Mouse (Mus musculus) neural tube, embryonic 10.5 days (tissue): ENCODE measurements around the gene Ntpcr.

Source experiments
- DNase-seq: peaks from one replicate; pipeline ENCODE4 v3.0.0-alpha.2; 2017; ENCODE audit warnings: low spot score; ENCODE audit errors: extremely low spot score

The Ntpcr gene

DNA sequence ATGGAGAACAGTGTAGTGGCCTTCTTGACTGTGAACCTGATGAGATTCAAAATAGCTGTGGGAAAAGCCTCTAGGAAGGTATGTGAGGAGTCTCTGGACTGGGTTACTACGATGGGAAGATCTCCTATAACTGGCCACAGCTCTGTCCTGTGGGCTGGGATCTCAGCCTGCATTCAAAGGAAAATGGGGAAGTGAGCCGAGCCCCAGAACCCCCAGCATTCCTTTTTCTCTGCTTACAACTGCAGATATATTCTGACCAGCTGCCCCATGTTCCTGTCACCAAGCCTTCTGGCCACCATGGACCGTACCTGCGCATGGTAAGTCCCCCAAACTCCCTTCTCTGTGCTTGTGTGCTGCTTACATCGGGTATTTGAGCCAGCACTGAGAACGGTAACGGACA lies at the start of gene Ntpcr:
Ntpcr (plus strand) TSS at position 218 of the 400 bp plus-strand sequence.
- DNase-seq: no peak

DNA sequence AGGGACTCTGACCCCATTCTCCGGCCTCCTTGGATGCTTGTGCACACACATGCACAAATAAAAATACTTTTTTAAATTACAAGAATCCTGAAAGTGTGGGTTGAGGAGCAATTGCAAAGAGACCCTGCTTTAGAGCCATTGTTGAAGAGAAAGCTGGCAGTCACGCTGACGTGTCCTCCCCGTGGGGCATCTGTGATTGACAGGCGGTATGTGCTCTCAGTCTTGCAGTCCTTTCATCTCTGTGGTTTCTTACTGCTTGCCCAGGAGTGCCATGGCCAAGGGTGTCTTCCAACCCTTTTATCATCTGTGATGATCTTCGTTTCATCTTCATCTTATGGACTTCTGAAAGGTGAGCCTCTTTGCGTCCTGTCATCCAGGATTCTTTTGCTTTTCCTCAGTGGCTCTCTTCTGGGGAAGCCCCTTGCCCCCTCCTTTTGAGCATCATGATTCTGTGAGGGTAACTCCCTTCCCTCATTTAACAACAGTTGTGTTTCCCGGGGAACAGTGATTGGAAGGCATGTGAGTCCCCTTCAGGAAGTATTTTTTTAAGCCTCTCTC lies 48.8 kb upstream of the Ntpcr start:
- no peak for DNase-seq

DNA sequence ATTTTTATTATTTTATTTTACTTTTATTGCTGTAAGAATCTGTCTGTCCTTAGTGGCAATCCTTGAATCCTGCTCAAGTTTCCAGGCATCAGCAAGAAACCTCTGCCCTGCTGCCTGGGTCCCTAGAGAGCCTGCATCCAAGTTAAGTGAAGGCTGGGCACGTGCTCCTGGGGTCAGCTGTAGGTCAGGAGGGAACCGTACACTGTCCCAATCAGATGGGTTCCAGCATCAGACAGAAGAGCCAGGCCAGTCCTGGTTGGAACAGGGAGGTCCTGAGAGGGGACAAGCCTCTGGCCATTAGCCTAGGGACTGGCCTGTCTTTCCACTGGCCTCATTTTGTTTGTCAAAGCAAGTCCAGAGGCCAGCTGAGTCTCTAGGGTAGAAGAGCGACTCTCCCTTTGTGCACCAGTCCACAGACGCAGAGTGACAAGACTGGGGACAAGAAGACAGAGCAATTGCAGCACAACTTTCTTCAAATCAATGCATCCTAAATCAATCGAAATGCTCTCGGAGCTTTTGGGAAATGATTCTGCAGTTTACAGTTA lies 44.5 kb upstream of the Ntpcr start:
- DNase-seq: no peak

DNA sequence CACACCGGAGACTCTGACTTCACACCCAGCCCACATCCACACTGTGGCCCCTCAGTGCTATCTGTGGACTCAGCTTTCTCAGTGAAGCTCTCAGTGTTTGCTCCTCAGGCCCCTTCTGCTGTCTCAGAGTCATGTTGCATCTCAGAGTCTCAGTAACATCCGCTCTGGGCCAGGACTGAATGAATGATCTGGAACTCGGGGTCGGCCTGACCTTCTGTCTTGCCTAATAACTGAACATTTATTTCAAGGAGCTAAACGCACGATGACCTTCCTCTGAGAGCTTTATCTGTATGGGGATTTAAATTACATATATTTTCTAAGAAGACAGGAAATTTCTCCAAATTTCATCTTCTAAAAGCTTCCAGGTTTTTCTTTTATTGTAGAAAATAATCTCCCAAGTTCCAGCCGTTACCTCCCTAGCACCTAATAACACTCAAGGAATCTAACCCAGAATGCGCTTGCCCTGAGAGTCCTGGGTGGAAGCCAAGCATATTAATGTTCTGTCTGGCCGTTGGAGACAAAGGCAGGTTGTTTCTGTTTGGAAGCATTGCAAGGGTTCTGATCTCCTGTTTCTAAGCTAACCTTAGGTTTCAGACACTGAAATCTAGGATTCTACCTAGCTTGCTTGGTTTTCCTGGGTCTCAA lies 43.4 kb upstream of the Ntpcr start:
- no peak for DNase-seq

DNA sequence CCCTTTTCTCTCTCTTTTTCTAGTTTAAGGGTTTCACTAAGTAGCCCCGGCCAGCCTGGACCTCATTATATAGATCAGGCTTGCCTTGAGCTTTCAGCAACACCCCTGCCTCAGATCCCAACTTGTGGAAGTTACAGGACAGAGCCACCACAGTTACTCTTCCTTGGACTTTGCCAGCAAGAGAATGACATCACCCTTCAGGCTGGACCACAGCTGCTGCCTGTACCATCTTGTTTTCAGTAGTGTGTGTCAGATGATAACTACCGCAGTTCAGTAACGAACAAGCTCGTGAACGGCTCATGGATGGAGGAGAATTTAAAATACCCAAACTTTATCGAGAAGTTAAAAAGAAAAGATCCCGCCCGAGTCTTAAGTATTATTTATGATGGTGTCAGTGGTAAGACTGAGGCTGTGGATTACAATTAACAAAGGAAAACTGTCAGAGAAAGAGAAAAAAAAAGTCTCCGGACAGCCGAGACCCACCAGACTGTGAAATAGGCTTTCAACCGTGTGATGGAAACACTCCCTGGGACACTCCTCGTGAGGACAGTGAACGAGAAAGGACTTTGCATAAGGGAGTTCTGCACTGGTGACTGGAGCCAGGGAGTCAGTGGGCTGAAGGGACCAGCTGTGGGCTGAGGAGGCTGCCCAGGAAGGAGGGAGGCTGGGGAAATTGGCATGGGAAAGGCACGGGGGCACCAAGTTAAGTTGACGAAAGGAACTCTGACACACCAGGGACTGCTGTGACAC lies 39.4 kb upstream of the Ntpcr start:
- DNase-seq: no peak

DNA sequence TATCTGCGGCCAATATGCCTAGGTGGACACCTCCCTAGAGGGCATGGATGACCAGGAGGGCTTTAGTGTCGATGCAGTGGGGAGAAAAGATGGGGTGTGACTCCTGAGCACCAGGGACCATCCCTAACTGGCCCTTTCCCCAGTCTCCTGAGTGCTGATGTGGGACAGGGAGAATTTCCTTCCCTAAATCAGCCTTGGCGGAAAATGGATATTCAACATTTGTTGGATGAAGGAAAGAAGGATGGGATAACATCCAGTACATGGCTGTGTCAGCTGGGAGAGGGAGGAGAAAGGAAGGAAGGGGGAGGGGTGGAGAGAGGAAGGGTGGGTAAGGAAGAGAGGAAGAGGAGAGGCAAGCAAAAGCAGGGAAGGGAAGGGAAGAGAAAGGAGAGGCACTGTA lies 38.8 kb upstream of the Ntpcr start:
- no peak for DNase-seq

DNA sequence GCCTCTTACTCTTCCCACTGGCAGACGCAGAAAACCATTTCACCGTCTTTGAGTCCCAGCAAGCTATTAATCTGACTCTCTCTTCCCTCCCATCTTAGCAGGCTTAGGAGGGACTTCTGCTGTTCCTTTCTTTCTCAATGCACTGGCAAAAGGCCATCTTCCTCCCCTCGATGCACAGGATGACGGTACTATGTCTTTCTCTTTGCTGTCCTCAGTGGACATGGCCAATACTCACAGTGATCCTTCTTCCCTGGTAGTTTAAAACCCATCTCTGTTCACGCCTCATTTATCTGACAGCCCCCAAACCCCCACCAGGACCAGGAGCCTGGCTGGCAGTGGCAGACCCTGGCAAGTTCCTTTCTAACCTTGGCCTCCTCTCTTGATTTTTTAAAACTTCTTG lies 37.3 kb upstream of the Ntpcr start:
- no peak for DNase-seq

DNA sequence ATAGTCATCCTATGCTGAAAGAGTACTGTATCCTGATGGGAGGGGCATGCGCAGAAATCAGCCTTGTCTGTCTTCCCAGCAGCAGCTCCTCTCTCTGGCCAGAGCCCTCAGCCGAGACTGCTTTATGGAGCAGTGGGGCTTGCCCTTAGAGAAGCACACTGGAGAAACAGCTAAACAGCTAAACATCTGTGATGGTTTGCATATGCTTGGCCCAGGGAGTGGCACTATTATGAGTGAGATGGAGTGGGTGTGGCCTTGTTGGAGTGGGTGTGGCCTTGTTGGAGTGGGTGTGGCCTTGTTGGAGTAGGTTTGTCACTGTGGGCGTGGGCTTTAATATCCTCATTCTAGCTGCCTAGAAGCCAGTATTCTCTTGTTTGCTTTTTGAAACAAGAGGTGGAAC lies 36.6 kb upstream of the Ntpcr start:
- no peak for DNase-seq

DNA sequence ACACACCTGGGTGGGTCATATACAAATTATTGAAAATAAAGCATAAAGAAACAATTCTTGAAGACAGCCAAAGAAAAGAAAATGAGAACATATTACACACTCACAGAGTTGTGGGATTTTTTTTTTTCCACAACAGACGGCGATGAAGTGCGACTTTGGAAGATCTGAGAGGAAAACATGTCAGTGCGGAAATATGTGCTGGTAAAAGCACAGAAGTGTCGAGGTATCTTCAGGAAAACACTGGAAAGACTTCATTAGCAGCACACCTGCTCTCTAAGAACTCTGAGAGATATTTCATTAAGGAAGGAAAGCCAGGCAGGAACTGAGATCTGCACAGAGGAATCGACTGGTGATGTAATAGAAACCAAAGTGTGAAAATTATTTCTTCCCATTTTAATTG lies 33.8 kb upstream of the Ntpcr start:
- DNase-seq: no peak

DNA sequence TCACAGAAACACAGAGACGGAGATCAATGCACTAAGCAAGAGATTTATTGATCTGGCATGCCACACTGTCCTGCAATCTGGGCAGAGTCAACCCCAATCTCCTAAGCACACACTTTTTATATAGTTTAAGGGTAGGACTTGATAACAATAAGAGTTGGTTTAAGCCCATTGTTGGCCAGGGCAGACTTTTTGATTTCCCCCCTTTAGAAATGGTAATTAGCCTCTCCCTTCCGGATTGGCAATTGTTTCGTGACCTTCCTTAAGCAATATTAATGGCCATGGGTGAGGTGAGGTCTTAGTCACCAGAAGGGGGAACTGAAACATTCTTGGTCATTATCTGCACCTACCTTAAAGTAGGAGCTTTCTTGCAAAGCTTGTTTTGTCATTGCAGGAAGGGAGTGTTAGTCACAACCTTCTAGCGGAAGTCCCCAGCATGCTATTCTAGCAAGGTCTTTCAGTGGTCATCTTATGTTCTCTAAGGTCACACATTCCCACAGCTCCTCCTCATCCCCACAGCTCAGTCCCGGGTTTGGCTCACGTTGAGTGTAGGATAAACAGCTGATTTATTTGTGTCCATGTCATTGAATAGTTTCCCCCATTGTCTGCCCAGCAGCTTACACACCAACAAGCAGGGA lies 30.3 kb upstream of the Ntpcr start:
- no peak for DNase-seq

DNA sequence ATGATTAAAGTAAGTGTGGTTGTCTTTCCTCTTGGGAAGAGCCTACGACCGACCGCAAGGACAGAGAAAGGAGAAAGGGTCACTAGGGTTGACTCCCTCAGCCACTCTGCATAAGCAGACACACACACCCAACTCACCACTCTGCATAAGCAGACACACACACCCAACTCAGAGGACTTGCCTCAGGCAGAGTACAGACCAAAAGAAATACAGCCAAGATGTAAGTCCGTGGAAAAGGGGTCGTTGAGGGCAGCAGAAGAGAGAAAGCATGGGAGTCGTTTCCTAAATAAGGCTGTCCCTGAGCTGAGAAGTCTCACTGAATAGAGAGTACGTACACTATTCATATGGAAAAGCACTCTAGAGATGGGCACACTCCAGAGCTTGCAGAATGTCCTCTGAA lies 29.4 kb upstream of the Ntpcr start:
- no peak for DNase-seq

DNA sequence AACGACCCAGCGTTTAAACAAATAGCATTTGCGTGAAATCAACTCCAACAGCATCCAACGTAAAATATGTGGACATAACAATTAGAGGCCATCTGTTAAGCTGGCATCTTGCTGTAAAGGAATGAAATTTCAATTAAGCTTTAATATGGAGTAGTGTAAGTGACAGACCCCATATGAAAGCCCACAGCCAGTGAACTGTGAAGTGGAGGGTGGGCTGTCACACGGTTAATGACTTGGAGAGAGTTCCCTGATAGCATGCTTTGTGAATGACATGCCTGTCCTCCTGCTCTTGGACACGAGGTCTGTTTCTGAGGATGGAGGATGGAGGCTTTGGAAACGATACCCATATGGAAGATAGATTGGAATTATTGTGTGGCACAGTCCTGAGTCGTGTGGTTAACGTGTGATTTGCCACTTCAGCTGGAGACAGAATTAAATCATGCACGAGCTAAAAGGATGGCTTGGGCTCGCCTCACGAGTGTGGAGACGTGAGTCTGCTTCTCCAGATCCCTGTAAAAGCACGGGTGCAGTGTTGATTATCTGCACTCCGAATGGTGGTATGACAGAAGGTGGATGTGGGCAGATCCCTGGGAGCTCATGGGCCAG lies 26.8 kb upstream of the Ntpcr start:
- no peak for DNase-seq

DNA sequence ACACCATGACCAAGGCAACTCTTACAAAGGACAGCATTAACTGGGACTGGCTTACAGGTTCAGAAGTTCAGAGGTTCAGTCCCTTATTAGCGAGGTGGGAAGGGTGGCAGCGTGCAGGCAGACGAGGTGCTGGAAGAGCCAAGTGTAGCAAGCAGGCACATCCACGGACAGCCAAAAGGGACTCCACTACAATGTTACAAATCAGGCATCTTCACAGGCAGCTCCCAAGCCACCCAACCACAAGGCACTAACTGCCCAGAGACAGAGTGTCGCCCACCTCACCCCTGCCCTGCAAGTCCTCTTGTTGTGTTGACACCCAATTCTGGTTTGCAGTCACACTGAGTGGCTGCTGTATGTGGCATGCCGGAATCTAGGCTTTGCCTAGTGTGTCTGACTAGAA lies 25.3 kb upstream of the Ntpcr start:
- DNase-seq: no peak

DNA sequence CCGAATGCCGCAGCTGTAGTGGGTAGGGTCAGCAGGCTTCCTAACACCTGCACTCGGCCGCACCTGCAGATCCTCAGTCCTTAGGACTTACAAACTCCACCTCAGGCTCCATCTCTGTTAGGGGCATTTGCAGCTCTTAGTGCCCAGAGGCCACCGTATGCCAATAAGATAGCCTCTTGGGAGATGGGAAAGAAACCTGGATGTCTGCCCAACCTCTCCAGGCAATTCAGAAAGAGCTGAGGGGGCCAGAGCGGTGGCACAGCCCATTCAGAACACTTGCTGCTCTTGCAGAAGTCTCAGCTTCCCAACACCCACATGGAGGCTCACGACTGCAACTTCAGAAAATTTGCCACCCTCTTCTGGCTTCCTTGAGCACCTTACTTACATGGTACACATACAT lies 23.9 kb upstream of the Ntpcr start:
- no peak for DNase-seq

DNA sequence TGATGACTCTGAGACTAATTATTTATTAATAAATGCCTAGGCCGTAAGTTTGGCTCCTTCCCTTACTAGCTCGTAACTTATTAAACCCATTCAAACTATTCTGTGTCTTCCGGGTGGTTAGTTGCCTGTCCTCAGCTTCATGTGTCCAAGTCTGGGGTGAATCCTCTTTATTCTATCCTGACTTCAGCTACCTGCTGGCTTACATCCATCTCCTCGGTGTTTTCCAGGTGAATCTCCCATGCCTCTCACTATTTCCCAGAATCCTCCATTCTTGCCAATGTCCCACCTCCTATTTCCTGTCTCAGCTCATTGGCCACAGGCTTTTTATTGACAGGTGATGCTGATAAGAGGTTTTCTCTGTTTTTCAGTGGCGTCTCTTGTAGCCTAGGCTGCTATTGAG lies 20.6 kb upstream of the Ntpcr start:
- no peak for DNase-seq

DNA sequence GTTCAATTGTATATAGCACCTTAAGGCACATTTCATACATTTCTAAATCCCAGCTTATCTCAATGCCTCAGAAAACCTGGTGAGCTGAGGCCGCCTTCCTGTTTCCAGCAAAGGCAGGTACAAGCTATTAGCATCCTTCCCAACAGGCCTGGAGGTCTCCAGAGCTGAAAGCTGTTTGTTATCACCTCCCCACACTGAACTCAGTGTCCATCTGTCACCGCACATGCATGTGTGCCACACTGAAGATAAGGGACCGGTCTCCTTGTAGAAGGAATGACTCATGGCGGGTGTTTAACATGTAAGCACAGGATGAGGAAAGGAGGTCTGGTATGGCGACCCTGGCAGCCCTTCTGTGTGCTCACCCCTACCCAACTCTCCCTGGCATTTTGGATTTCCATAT lies 18.2 kb upstream of the Ntpcr start:
- DNase-seq: no peak

DNA sequence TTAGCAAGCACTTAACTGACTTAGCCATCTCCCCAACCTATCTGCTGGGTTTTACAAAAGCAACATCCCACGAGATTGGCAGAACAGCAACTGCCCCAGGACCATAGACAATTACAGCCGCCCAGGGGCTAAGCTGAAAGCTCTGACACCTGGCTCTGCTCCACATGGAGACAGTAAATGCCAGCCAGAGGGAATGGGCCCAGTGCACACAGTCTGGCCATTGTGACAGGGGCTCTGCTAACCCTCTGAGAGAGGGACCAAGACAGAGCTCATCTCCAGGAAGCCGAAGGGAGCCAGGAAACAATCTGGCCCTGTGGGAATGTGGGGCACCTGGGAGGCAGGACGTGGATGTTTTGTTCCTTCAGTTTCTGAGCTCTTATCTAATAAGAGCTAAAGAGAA lies 13.6 kb upstream of the Ntpcr start:
- no peak for DNase-seq

DNA sequence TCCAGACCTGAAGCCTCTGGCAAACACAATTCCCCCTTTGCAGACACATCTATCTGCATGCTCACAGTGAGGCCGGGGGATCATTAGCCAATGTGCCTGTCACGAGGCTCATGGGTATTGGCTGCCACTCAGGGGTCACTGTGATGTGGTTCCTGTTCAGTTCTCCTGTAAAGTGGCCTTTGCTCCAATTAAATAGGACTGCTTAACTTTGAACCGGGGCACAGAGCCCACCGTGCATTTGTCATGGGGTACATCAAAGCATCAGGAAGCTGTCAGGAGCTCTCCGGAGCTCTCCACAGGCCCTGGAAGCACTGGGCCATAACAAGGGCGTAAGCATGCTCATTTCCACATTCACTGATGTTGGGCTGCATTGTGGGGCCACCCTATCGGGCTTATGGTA lies 13.2 kb upstream of the Ntpcr start:
- DNase-seq: no peak

DNA sequence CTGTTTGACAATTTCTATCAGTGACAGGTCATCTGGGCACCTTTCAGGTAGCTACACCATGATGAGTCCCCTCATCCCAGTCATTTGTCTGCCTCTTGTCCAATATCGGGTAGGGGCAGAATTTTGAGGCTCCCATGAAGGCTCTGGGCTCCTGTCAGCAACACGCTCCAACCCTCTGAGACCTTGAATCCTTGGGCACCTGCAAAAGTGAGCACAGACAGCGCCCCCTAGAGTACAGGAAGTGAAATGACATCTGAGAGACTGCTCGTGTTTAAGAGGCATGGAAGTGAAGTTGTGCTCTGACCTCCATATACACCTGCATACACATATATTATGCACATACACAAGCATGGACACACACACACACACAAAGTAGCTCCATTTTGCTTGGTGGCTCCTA lies 10.8 kb upstream of the Ntpcr start:
- no peak for DNase-seq

DNA sequence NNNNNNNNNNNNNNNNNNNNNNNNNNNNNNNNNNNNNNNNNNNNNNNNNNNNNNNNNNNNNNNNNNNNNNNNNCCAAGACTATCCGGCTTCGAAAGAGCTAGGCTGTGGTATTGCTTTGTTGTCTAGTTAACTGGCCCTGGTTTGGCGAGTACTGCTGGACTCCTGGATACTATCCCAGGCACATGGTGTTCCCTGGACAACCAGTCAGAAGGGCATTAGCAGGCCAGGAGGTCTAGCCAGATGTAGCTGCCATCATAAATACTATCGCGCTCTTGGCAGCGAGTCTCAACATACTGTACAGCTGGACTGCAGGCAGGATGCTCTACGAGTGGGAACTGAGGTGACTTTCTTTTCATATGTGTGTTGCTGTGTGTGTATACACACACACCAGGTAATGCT lies 7.1 kb upstream of the Ntpcr start:
- DNase-seq: no peak

DNA sequence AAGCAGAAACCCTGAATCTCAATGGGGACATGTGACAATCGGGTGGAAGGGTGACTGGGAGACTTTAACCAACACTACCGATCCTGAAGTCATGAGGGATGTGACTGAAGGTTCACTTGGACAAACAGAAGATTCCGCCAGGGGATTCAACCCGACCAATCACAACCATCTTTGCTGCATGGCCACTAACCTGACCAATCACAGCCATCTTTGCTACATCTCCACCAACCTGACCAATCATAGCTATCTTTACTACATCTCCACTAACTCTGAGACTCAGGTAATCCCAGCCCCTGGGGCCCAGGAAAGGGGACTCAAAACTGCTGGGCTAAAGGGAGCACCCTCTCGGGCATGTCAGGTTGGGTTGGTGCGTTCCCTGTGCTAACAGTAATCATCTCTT lies 6.3 kb upstream of the Ntpcr start:
- no peak for DNase-seq
